Mouse (Mus musculus) ES-E14 (cell line): Measurements from ENCODE around the gene Bspry. TPM values are rescaled to one million over a fixed set of nuclear protein-coding genes. Genes with fewer than 3 reads are reported as not detected.

ENCODE experiments used
- DNase-seq: peaks from one replicate; pipeline ENCODE4 v3.0.0-alpha.2; 2013; ENCODE audit warnings: low read depth, low spot score
- H3K27ac ChIP-seq: 2 replicates; pipeline ENCODE4 v1.5.1; 2012; ENCODE audit warnings: low read depth, mild to moderate bottlenecking, low read length, moderate library complexity, mixed read lengths; ENCODE audit not compliant: poor library complexity, insufficient read depth, severe bottlenecking
- H3K36me3 ChIP-seq: 2 replicates; pipeline ENCODE4 v1.6.1; 2012; ENCODE audit warnings: mild to moderate bottlenecking, low read length, moderate library complexity, mixed read lengths; ENCODE audit not compliant: control insufficient read depth, poor library complexity, insufficient read depth, severe bottlenecking
- H3K4me1 ChIP-seq, 2 experiments: fragments of 150-350 bp in 1 of 2; sonication (generic) in 1 of 2; 2 replicates each; pipeline ENCODE4 v1.6.1; 2012; ENCODE audit warnings: low read length in 2 of 2, mild to moderate bottlenecking in 1 of 2, mixed read lengths in 1 of 2; ENCODE audit not compliant: control insufficient read depth in 2 of 2, insufficient read depth in 2 of 2, poor library complexity in 1 of 2
- H3K4me3 ChIP-seq, 2 experiments: fragments of 150-350 bp in 1 of 2; sonication (generic) in 1 of 2; 2 replicates each; pipeline ENCODE4 v1.5.1; 2012; ENCODE audit warnings: low read length in 2 of 2, low read depth in 1 of 2, mild to moderate bottlenecking in 1 of 2, mixed read lengths in 1 of 2; ENCODE audit not compliant: insufficient read depth in 1 of 2, poor library complexity in 1 of 2, severe bottlenecking in 1 of 2
- H3K9ac ChIP-seq: 2 replicates; pipeline ENCODE4 v1.6.1; 2012; ENCODE audit warnings: low read depth, mild to moderate bottlenecking, low read length, mixed read lengths; ENCODE audit not compliant: poor library complexity, insufficient read depth, severe bottlenecking
- H3K9me3 ChIP-seq: fragments of 150-350 bp; sonication (generic); 2 replicates; pipeline ENCODE4 v1.6.1; 2012; ENCODE audit warnings: low read depth, mild to moderate bottlenecking, low read length; ENCODE audit not compliant: control insufficient read depth, insufficient read depth
- CHD2 ChIP-seq: IDR thresholded peaks from 2 replicates; pipeline ENCODE4 v1.6.1; 2014; ENCODE audit warnings: mild to moderate bottlenecking, low read depth, low read length, inconsistent platforms
- HCFC1 ChIP-seq: IDR thresholded peaks from 2 replicates; pipeline ENCODE4 v1.6.1; 2012; ENCODE audit warnings: low read length, inconsistent platforms, borderline replicate concordance; ENCODE audit not compliant: insufficient read depth
- MAFK ChIP-seq: IDR thresholded peaks from 2 replicates; pipeline ENCODE4 v1.6.1; 2014; ENCODE audit warnings: mild to moderate bottlenecking, low read depth, low read length, inconsistent platforms; ENCODE audit not compliant: insufficient read depth
- ZC3H11A ChIP-seq: IDR thresholded peaks from 2 replicates; pipeline ENCODE4 v1.6.1; 2012; ENCODE audit warnings: low read depth, mild to moderate bottlenecking, inconsistent platforms, low read length, borderline replicate concordance
- ZNF384 ChIP-seq: IDR thresholded peaks from 2 replicates; pipeline ENCODE4 v1.6.1; 2012; ENCODE audit warnings: low read depth, low read length, inconsistent platforms
- in situ Hi-C, 2 experiments: fragments of 600-800 bp; cut with MboI; formaldehyde crosslinking; loops; one replicate each; pipeline ENCODE4 v1.15.1; 2025; ENCODE audit warnings: low sequenced_read_pairs in 2 of 2, inconsistent platforms in 1 of 2; ENCODE audit not compliant: unreplicated experiment in 2 of 2
- total RNA-seq: library from RNA; depleted of rRNA; stranded (reverse); fragments of 300-350 nt; gene quantifications from 2 replicates; pipeline ENCODE4 v1.2.3, GENCODE M21; 2012; rRNA removed

The Bspry gene
- total RNA-seq, 1 experiment: 8.9 TPM

DNA sequence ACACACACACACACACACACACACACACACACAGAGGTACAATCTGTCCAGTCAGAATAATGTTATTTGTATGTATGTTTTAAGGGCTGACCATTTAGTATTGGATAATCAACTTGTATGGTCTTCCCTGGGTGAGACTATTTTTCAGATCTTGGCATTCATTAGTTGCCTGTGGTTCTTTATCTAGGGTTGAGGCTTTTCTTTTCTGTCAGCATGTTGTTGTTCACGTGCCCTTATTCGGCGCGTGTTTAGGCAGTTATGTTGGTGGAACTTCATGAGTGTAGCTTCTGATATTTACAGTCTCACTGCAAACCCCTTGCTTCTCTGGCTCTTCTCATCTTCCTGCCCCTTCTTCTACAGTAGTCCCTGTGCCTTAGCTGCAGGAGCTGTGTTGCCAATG, 47.8 kb downstream of the Bspry start:
- DNase-seq: no peak
- H3K27ac ChIP-seq: no peak overlapping the region
- TF ChIP-seq MAFK: no peak
- TF ChIP-seq ZC3H11A: no peak
- TF ChIP-seq HCFC1: no peak
- no peak for TF ChIP-seq ZNF384
- no peak for TF ChIP-seq CHD2
- peaks cover 0 to 8% of the 10 kb centered on the region in 2 experiments; a peak in 2 of 4 replicates for H3K4me1 ChIP-seq
- peaks cover 5% of the 10 kb centered on the region; the same call in 1 of the 2 replicates for H3K36me3 ChIP-seq
- in situ Hi-C loops: no loop called here
- H3K9me3 ChIP-seq: no peaks in the 10 kb centered on the region
- no peak overlapping the region for H3K4me3 ChIP-seq
- no peak overlapping the region for H3K9ac ChIP-seq

DNA sequence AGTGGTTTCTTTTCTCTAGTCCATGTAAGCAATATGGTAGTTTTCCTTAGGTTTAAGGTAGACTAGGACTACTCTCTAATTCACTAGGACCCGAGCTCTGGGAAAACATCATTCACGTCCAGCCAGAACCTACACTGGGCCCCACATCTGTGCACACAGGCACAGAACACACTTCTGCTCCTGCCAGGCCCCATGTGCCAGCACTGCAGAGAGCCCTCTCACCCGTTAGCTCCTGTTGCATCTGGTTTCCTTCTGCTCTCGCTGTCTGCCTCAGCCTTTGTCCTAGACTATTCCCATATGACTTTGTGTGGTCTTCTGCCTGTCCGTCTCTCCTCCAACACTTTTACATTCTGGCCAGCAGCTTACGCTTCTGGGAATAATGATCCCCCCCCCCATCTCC, 53.9 kb downstream of the Bspry start:
- Histone ChIP-seq H3K9ac (no peak overlapping the region), H3K4me3 (no peak overlapping the region), H3K4me1 (0 out of 4 replicates have a peak, but pooled peaks cover 0 to 2% of the 10 kb centered on the region in 2 experiments), H3K27ac (no peak overlapping the region), H3K36me3 (no peaks in the 10 kb centered on the region), H3K9me3 (no peaks in the 10 kb centered on the region)
- in situ Hi-C loops: no loop called here
- no peak for DNase-seq
- no peak for TF ChIP-seq CHD2
- no peak for TF ChIP-seq ZNF384
- TF ChIP-seq HCFC1: no peak
- no peak for TF ChIP-seq ZC3H11A
- no peak for TF ChIP-seq MAFK

DNA sequence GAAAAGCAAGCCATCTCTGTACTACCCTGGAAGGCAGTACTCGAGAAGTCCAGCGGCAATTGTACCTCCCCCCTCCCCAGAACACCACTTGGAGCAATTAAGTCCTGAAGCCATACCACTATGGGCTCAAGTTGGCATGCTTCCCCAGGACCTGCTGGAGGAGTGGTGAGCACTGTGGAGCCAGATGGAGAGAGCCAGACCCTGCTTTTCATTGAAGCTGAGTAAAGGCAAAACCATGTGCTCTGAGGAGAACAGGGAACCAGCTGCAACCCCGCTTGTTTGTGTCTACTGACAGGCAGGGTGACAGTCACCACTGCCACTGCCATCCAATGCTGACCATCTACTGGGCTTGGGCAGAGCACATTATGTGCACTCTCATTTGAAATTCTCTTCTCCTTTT, 61.9 kb downstream of the Bspry start:
- H3K36me3 ChIP-seq: no peaks in the 10 kb centered on the region
- H3K9ac ChIP-seq: no peak overlapping the region
- no peak for DNase-seq
- H3K27ac ChIP-seq: no peak overlapping the region
- H3K4me1 ChIP-seq: no peaks in the 10 kb centered on the region
- H3K9me3 ChIP-seq: no peaks in the 10 kb centered on the region
- in situ Hi-C loops: no loop called here
- no peak for TF ChIP-seq ZNF384
- H3K4me3 ChIP-seq: no peak overlapping the region

DNA sequence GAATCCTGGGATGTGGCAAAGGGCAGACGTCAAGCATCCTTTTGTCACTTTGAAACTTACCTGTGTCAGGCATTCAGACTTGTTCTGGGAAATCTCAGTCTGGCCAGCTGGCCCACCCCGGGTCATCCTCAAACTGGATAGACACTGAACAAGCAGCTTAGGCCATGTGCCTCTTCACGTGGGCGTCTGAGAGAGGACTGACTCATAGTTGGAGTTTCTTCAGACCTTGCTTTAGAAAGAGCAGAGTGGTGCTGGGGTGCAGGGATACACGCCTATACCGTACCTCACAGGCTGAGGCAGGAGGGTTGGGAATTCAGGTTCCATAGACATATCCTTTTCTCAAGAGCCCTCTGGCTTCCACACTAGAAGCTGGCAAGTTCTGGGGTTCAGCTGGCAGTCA, 63.9 kb downstream of the Bspry start:
- H3K9ac ChIP-seq: no peak overlapping the region
- no peak overlapping the region for H3K4me3 ChIP-seq
- no peaks in the 10 kb centered on the region for H3K36me3 ChIP-seq
- TF ChIP-seq MAFK: no peak
- no peak for TF ChIP-seq ZNF384
- no peak for TF ChIP-seq CHD2
- TF ChIP-seq ZC3H11A: no peak
- no peak for TF ChIP-seq HCFC1
- DNase-seq: no peak
- H3K27ac ChIP-seq: no peak overlapping the region
- no peaks in the 10 kb centered on the region for H3K9me3 ChIP-seq
- in situ Hi-C loops: no loop called here
- H3K4me1 ChIP-seq: no peaks in the 10 kb centered on the region

DNA sequence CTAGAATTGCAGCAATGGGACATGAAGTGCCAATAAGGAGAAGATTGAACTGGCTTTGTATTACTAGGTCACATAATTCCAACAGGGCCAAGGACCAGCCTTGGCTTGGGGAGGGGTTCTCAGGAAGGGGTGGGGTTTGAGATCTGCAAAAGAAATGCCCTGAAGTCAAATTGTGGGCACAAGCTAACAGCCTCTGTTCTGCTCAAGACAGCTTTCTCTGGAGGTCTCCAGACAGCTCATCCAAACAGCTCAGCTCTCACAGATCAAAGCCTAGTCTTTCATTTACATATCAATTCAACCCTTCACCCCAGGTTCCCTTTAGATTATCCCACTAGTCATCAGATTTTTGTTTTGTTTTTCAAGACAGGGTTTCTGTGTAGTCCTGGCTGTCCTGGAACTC, 64.9 kb downstream of the Bspry start:
- Histone ChIP-seq H3K9me3 (no peaks in the 10 kb centered on the region), H3K9ac (no peak overlapping the region), H3K36me3 (no peaks in the 10 kb centered on the region), H3K4me1 (no peaks in the 10 kb centered on the region), H3K4me3 (no peak overlapping the region), H3K27ac (no peak overlapping the region)
- in situ Hi-C loops: no loop called here
- TF ChIP-seq HCFC1 (no peak), ZC3H11A (no peak), MAFK (no peak), CHD2 (no peak), ZNF384 (no peak)
- no peak for DNase-seq

Other genes starting within 250 kb of the Bspry start
- gene Zfp37, start 249.0 kb upstream of the Bspry start, total RNA-seq: 6.2 and 7.2 TPM in 2 replicates
- gene Slc31a2, start 217.5 kb upstream of the Bspry start, total RNA-seq: 16.5 and 23.0 TPM in 2 replicates
- gene Fkbp15, start 119.5 kb upstream of the Bspry start, total RNA-seq: 20.3 and 20.7 TPM in 2 replicates
- 27.9 and 30.7 TPM in 2 replicates for gene Slc31a1, start 119.3 kb upstream of the Bspry start, total RNA-seq
- 39.0 and 69.1 TPM in 2 replicates for gene Cdc26, start 71.4 kb upstream of the Bspry start, total RNA-seq
- 27.6 and 32.6 TPM in 2 replicates for gene Prpf4, start 71.3 kb upstream of the Bspry start, total RNA-seq
- 0.89 TPM in 1 of 2 replicates, not detected in the other for gene Rnf183, start 44.8 kb upstream of the Bspry start, total RNA-seq
- 9.3 and 20.1 TPM in 2 replicates for gene Wdr31, start 9.2 kb upstream of the Bspry start, total RNA-seq
- gene Hdhd3, start 23.4 kb downstream of the Bspry start, total RNA-seq: 0.62 and 1.2 TPM in 2 replicates
- gene Alad, start 39.9 kb downstream of the Bspry start, total RNA-seq: 26.3 and 27.9 TPM in 2 replicates
- 23.5 and 32.1 TPM in 2 replicates for gene Pole3, start 45.0 kb downstream of the Bspry start, total RNA-seq
- 0.27 and 0.32 TPM in 2 replicates for gene 4933430I17Rik, start 45.3 kb downstream of the Bspry start, total RNA-seq
- 7.1 and 10.0 TPM in 2 replicates for gene Rgs3, start 79.8 kb downstream of the Bspry start, total RNA-seq